Mouse (Mus musculus) right cerebral cortex, postnatal 10 days (tissue): Measurements from ENCODE around the gene H13.
"Not testable (repeated sequence)": the region's sequence is repeated elsewhere in the genome, so short reads cannot be mapped to it uniquely, and the experiment has no call there.

Experiments used
- DNase-seq, 2 experiments: peaks; one replicate each; pipeline ENCODE4 v3.0.0; 2021; ENCODE audit warnings: low spot score in 2 of 2

H13 gene

DNA sequence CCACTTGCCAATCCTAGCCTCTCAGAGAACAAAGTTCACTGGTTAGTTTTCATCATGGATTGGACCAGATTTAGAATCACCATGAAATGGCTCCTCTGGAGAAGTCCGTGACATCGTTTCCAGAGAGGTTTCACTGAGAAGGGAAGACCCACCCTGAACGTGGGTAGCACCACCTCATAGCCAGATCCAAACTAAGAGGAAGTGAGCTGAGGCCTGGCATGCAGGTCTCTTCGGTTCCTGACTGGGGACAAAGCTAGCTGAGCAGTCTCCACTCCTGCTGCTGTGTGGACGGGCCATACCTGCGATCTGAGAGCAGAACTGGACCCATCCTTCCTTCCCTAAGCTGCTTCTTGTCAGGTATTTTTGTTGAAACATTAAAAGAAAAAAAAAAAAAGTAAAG, 8.1 kb upstream of the H13 start:
- no peak for DNase-seq

DNA sequence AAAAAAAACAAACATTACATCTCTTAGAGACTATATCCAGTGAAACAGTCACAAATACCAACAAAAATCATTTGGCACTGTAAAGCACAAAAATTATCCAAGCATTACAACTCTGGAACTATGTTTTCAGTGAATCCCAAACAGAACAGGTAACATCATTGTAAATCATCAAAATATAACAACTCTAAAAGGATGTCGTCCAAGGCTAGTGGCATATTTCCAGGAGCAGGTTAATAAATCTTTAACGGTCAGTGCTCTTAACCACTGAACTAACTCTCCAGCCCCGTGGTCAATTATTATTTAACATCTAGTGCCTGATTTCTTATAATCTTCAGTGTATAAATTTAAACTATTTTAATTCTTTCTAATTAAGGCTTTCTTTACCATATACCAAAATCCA, 3.1 kb upstream of the H13 start:
- DNase-seq, result not testable (repeated sequence)

DNA sequence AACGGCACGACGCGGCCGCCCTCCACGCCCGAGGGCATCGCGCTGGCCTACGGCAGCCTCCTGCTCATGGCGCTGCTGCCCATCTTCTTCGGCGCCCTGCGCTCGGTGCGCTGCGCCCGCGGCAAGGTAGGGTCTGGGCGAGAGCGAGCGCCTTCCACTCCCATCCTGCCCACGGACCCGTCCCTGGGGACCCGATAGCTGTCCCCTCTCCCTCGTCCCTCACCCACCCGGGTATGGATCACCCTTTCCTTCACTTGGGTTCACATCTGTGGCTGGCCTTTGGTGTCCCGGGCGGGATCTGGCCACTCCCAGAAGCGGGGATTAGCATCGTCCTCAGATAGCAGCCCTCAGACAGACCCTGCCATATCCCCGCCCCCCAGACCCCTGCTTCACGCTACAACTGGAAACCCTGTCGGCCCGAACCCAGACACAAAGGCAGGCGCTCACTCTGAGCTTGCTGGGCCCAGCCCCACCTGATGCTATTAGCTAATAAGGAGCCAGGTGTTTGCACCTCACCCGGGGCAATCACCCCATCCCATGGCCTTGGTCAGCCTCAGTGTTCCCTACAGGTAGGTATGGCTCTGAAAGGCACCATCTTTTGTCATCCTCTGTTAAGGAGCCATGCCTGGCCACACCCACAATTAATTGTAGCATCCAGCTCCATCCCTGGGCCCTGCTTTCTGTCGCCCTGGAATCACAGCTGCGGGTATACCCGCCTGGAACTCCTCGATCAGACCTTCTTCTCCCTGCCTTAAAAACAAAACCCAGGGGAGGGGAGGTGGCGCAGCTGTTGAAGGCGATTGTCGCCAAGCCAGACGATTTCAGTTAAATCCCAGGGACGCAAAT, 601 bp downstream of the H13 start:
- peak; percentile 64 for DNase-seq

DNA sequence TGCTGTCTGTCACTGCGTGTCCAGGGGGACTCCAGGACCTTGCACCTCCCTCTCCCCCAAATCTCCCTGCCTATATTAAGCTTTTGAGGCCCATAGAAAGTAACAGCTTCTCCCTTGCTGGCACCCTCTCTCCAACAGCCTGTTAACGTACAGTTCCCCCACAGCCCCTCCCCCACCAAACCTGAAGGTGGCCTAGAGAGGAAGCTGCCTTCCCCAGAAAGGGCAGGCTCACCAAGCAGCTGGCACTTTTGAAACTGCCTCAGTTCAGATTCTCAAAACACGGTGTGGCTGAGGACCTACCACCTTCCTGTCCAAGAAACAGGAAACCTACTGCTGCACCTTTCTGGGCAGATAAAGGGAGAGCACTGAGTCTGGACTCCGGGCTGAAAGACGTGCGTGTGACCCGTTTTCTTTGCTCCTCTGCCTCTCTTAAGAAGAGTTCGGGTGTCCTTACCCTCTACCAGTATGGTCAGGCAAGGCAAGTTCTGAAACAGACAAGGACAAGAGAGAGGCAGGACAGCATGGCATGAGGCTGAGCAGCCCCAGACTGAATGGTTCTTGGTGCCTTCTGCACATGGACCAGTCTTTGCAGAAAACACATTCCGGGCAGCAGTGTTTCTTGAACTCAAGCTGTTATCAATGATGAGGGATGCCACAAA, 1.9 kb downstream of the H13 start:
- DNase-seq, result peak; percentile 67 to 76

DNA sequence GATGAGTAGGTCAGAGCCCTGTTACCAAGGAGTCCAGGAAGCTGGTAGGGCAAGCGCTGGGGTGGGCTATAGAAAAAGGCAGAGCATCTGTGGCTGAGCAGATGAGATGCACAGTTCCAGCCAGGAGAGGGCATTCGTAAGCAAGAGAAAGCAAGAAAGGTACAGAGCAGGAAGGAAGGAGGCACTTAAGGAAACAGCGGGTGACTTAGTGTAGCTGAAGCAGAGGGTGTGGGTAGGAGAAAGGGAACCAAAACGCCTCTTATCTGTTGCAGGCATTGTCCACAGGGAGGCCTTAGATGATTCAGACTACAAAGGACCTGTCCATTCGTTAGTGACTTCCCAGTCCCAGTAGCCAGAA, 2.4 kb downstream of the H13 start:
- peak; percentile 69 to 76 for DNase-seq

DNA sequence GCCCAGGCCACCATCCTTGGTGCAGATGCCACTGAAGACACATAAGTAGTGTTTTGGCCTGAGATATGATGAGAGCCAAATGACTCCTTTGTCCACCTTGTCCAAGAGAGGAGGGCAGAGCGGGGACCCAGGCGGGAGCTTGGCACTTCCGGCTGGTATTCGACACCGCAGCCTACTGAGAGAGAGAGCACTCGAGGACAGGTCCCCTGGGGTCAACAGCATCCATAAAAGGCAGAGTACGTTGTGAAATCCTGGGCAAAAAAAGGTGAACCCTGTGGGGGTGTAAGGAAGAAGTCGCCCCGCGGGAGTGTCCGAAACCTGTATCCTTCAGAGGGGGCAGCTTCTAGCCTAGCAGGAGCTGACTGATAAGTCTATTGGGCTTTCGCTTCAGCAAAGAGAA, 2.9 kb downstream of the H13 start:
- DNase-seq, result no peak

DNA sequence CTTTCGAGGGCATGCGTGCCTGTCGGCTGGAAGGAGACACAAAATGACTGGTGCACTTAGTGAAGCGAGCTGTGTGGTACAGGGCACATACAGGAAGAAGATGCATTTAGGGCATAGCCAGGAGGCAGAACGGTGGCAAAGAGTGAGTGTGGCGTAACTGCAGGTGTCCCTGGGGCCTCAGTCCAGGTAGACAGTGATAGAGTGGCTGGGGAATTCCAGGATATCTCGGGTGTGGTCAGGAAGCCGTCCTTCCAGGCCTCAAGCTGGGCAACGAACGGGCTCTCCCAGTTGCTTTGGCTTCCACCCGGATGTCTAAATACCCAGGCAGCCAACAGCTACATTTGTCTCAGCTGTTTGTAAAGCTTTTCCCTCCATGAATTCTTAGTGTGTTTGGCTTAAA, 4.9 kb downstream of the H13 start:
- no peak for DNase-seq

DNA sequence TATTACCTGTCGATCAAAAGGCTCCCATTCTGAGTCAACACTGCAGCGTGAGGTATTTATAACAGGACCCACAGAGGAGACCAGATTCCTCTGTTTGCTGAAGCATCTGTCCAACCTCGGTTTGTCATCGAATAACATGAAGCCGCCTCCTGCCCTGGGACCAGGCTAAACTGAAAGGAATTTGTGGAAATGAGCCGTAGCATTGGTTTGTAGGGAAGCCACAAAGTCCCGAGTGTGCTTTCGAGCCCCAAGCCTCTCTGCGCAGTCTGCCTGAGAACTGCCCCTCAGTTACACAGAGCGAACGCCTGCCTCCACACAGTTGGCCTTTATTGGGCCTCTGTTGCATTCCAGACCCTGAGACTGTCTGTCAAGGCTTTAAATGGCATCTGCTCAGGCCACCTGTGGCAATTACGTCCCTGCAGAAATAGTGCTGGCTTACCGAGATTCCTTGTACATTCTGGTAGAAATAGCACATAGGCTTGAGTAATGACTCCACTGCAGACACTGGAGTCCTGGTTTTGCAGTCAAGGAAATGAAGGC, 6.1 kb downstream of the H13 start:
- no peak for DNase-seq

DNA sequence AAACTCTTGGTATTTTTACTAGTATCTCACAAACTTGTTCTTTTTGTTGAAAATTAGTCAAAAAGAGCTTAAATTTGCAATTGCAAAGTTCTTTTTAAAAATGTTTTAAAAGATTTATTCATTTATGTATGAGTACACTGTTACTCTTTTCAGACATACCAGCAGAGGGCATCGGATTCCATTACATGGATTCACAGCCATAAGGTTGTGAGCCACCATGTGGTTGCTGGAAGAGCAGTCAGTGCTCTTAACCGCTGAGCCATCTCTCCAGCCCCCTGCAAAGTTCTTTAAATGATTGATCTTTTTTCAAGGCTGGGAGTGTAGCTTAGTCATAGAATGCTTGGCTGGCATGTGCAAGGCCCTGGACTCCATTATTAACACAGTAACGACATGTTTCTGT, 9.0 kb downstream of the H13 start:
- peak; percentile 64 to 65 for DNase-seq

DNA sequence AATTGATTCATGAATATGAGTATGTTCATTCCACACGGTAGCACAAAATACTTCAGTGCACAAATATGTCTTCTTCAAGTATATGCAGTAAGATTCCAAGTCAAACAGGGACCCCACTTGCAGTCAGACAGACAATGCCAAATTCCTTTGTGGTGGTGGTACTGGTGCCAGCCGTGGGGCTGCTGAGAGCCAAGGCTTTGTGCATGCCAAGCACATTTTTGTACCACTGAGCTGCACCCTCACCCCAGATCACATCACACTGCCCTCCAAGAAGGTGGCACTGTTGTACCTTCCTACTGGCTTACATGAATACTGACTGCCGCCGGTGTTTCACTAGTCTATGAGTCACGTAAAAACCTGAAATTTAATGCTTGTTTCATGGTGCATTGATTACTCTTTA, 9.7 kb downstream of the H13 start:
- no peak for DNase-seq

DNA sequence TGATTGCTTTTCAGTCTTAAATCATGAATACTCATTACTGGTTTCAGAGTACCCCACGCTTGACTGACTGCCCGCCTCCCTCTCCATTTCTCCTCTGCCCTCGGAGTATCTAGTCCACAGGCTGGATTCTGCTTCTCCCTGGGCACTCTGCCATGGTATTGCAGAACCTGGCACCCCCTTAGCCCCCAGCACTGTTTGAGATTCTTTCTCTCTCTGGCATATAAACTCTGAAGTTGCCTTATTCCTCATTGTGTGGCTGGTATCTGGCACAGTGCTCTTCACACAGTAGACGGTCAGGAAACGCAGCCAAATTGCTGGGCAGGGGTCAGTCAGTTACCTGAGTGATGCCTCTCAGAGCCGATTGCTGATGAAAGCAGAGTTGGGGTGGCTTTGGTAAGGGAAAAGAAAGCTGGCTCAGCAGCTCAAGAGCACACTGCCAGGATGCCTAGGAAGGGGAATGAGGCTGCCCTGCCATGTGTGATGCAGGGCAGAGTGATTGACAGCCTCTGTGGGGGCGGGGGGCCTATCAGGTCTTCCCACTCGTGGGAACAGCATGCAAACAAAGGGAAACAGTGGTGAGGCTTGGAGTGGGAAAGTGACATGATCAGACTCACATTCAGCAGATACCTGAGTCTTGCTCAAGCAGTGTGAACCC, 10.6 kb downstream of the H13 start:
- no peak for DNase-seq

DNA sequence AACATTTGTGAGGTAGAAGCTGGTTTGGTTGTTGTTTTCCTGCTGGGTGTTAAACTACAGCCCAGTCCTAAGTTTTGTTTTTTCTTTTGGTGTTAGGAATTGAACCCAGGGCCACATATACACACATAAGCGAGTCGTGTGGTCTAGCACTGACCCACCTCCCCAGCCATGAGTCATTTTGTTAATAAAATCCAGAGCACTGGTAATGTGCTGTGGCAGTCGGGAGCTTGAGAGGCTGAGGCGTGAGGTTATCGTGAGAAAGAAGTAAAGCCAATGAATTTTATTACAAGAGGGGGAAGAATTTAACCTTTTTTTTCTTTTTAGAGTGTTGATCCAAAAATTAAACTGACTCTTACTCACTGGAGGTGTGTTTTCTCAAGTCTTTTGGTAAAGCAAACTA, 13.8 kb downstream of the H13 start:
- DNase-seq, result no peak

DNA sequence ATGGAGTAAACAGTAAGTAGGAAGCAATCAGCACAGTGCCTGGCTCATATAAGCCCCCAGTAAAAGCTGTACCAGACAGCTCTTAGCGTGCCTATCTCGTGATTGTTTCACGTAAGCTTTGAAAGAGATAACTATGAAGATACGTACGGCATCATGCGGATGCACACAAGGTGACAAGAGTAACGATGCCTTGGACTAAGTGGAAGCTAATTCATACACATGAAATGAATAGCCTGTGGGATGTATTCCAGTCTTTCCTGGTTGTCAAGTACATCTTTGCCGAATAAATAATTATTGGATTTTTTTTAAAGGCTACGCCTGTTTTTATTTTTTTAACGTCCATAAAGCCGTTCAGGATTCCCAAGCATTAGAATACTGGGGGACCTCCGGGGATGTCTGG, 17.1 kb downstream of the H13 start:
- no peak for DNase-seq

DNA sequence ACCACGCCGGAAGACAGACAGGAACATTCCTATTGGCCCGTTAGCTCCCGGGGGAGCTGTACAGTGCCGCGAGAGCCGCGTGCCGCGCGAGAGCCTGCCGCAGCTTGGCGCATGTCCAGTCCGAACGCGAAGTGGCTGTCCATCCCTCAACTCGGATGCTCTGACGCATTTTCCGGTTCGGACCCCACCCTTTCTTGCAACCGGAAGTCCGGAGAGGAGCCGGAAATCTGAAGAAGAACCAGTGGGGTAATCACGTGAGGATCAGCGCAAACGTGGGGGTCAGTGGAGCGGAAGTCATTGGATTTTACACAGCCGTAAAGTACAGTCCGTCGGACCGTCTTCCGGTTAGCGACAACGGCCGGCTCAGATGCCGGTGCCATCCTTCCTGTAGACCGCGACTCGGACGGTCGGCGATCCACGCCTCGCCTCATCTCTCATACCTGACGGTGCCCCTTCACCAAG, 17.6 kb downstream of the H13 start, which contains the start of gene Mcts2:
Gene Mcts2, plus strand, starts transcription at position 230 of the 462 bp plus-strand sequence.
- peak; percentile 96 to 97 for DNase-seq

DNA sequence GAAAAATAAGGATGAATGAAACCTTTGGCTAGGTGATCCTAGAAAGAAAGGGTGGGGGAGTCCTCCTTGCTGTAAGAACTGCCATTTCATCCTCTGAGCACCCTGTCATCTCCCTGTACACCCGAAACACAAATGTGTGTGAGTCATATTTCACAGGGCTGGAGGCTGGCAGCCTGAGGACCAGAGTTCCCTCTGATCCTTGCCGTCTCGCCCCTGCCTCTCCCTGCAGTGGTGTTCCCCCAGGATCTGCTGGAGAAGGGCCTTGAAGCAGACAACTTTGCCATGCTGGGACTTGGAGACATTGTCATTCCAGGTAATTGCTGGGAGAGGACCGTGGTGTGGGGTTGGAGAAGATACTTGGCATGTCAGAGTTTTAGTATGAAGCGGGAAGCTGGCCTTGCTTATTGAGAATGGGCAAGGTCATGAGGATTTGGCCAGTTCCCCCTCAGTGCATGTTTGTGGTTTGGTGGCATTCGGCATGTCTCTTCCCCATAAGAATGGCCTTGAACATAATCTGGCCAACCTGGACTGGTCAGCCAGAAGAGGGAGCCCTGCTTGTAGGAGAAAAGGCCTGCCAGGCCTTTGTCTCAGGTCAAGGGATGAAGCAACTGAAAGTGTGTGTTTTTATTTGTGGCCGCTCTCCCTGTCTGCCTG, 22.4 kb downstream of the H13 start:
- DNase-seq, result no peak

DNA sequence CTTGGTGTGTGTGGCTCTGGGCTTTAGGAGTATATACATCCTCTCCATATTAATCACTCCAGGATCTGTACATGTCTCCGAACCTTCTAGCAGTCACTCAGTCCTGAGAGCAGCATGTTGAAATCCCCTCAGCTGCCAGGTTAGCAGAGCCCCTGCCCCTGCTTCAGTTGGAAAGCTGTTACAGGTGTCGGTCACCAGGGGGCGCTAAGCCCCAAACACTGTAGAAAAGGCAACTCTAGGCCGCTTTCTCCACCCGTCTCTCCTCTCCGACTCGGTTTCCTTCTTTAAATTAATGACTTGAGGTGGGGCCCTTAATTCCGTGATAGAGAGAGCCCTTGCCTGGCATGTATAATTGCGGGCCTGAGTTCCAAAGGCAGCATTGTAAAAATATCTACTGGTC, 24.0 kb downstream of the H13 start:
- DNase-seq, result peak; percentile 76 to 83

DNA sequence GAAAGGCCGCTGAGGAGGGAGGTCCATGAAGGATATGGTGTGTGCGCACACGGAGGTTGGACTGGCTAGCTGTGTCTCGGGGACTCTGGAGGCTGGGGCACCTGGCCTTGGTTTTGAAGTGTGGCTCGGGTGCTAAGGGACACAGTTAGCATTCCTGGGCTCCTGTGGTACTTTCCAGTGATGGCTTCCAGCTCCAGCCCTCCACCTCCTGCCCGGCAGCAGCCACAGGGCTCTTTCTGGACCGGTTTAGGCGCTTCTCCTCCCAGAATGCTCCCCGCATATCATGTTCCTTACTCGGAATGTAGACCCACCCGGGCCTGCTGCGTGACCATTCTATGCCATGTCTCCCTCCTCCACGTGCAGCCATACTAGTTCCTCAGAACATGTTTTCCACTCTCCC, 24.5 kb downstream of the H13 start:
- DNase-seq, result no peak

DNA sequence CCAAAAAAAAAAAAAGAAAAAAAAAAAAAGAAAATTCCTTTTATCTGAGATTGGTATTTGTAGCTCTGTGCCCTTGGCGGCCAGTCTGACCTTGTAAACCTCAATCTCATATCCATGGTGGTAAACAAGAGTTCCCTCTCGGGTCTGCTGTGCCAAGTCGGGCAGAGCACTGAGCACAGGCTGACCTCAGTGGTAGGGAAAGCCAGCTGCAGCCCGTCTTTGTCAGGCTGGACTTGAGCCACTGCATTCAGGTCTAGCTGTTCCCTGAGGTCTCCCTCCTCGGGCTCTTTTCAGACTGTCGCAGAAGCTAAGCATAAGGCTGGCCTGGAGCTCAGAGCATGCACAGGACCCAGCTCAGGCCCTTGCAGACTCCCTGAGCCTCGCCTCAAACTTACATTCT, 25.4 kb downstream of the H13 start:
- no peak for DNase-seq

DNA sequence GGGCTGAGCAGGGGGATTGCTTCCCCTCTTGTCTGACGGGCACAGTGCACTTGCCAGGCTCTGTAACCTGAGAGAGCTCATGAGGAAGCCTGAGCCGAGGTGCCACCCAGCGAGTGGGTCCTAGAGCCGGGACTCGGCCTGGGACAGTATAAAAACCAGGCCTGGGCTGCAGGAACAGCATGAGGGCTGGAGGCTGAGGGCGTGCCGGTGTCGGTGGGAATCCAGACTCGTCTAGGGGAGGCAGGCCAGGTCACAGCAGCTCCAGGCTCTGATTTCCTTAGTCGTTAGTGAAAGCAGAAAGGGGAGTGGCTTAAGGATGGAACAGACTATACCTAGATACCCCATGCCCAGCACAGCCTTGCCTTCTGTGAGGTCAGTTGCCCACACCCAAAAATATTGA, 26.8 kb downstream of the H13 start:
- DNase-seq, result no peak

DNA sequence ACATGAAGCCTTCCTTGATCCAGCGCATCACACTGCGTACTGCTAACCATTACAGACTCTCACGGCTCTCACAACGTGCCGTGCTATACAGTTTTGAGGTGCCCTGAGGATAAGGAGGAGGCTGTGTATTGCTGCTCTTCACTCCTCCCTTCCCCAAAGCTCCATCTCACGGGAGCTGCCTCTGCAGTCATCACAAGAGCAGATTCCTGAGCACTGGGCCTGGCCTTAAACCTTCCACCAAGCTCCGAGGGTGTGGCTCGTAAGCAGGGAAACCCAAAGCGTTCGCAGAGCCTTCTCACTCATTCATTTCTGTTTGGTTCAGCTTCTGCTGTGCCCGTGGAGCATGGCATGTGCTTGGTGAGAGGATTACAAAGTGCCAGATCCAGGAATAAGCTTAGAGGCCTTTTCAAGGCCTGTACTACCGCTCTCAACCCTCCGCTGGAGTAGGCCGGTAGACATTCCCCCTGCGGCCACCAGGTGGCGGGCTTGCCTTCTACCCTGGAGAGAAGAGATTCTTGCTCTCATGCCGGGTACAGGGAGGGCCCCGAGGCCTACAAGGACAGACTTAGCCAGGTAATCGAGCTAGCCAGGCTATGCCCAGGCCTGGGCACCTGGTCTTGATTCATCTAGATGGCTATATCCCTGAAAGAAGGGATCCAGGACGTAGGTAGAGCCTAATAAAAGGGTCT, 27.4 kb downstream of the H13 start:
- peak; percentile 91 to 94 for DNase-seq

DNA sequence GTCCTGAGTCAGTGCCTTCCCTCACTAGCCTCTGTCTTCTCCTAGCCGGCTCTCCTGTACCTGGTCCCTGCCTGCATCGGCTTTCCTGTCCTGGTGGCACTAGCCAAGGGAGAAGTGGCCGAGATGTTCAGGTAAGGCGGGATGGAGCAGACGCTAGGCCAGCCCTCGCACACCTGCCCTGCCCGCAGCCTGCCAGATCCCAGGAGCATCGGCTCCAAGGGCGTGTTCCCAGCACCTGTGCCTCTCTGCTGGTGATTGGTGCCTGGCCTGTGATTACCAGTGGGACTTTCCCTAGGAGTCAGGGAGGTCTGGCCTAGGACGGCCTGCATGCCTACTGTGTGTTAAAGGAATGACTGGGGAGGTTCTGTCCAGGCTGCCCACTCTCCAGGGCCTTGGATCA, 30.9 kb downstream of the H13 start:
- DNase-seq, result no peak
